Mouse (Mus musculus) embryonic facial prominence, embryonic 12.5 days (tissue): ENCODE results near the gene Rad9a. TPM values are rescaled to one million over a fixed set of nuclear protein-coding genes. Genes with fewer than 3 reads are reported as not detected.

Source experiments
- ATAC-seq: fragments of 200-750 bp; cut with Nextera tagmentation; 2 replicates; pipeline ENCODE4 v1.8.0; 2017; ENCODE audit not compliant: insufficient number of reproducible peaks, insufficient read depth, low FRiP score, low TSS enrichment
- H3K27ac ChIP-seq: fragments of 300-500 bp; sonication (generic); 2 replicates; pipeline ENCODE4 v1.5.1; 2016; ENCODE audit warnings: mild to moderate bottlenecking
- H3K27me3 ChIP-seq: fragments of 300-500 bp; sonication (generic); 2 replicates; pipeline ENCODE4 v1.6.1; 2016; ENCODE audit warnings: mild to moderate bottlenecking, moderate library complexity
- H3K36me3 ChIP-seq: fragments of 300-500 bp; sonication (generic); 2 replicates; pipeline ENCODE4 v1.6.1; 2016; ENCODE audit warnings: mild to moderate bottlenecking
- H3K4me1 ChIP-seq: fragments of 300-500 bp; sonication (generic); 2 replicates; pipeline ENCODE4 v1.6.1; 2016
- H3K4me2 ChIP-seq: fragments of 300-500 bp; sonication (generic); replicated peaks from 2 replicates; pipeline ENCODE4 v1.6.1; 2016; ENCODE audit warnings: mild to moderate bottlenecking, moderate library complexity
- H3K4me3 ChIP-seq: fragments of 300-500 bp; sonication (generic); 2 replicates; pipeline ENCODE4 v1.5.1; 2016; ENCODE audit warnings: mild to moderate bottlenecking
- H3K9ac ChIP-seq: fragments of 300-500 bp; sonication (generic); 2 replicates; pipeline ENCODE4 v1.6.1; 2016; ENCODE audit warnings: mild to moderate bottlenecking, moderate library complexity
- H3K9me3 ChIP-seq: fragments of 300-500 bp; sonication (generic); 2 replicates; pipeline ENCODE4 v1.6.1; 2016; ENCODE audit warnings: mild to moderate bottlenecking, moderate library complexity
- WGBS: fragments of 180-500 bp; shearing (Covaris S2); methylation state at CpG from one replicate; pipeline ENCODE4 v1.1.7; 2016; 5-methylcytosine and 5-hydroxymethylcytosine counted together
- polyA plus RNA-seq: library from polyadenylated mRNA; unstranded; fragments of >200 nt; fragmentation: Nextera tagmentation; extraction: Ambion mirVana; gene quantifications from 2 replicates; pipeline ENCODE4 v1.2.1, GENCODE M21; 2016

Gene Rad9a
- polyA plus RNA-seq, 1 experiment from 2014 or later, result 45.2 TPM

- 30% methylated on average over 3 of the region's 3 CpGs for WGBS
- Histone ChIP-seq H3K9ac (0 out of 2 replicates have a peak overlapping the region, but pooled peaks have one; percentile 10), H3K9me3 (no peaks in the 10 kb centered on the region), H3K27me3 (no peaks in the 10 kb centered on the region), H3K4me1 (peaks cover 64% of the 10 kb centered on the region), H3K4me3 (no peak overlapping the region), H3K4me2 (peak overlapping the region; percentile 87), H3K36me3 (peaks cover 16% of the 10 kb centered on the region), H3K27ac (peak overlapping the region; percentile 72)
- no peak for ATAC-seq
Observed at GRCm38 (mm10) chr19:4217855-4218254, 16.4 kb upstream of the Rad9a start.

GRCm38 (mm10) chr19:4217140-4217539, 15.7 kb upstream of the Rad9a start:
- H3K27ac ChIP-seq, result peak overlapping the region; percentile 72
- no peaks in the 10 kb centered on the region for H3K9me3 ChIP-seq
- peaks cover 71% of the 10 kb centered on the region for H3K4me1 ChIP-seq
- WGBS, result 7% methylated on average over 5 of the region's 5 CpGs
- ATAC-seq, result peak; percentile 78
- H3K9ac ChIP-seq, result 0 out of 2 replicates have a peak overlapping the region, but pooled peaks have one; percentile 10
- peak overlapping the region; percentile 87 for H3K4me2 ChIP-seq
- no peaks in the 10 kb centered on the region for H3K27me3 ChIP-seq
- H3K4me3 ChIP-seq, result 0 out of 2 replicates have a peak overlapping the region, but pooled peaks have one; percentile 82
- H3K36me3 ChIP-seq, result peaks cover 8% of the 10 kb centered on the region

- H3K4me1 ChIP-seq, result peaks cover 79% of the 10 kb centered on the region
- 18% methylated on average over 14 of the region's 14 CpGs for WGBS
- H3K9ac ChIP-seq, result peak overlapping the region; percentile 5
- no peaks in the 10 kb centered on the region for H3K27me3 ChIP-seq
- peak overlapping the region; percentile 87 for H3K4me2 ChIP-seq
- peak overlapping the region; percentile 82 for H3K4me3 ChIP-seq
- no peak for ATAC-seq
- H3K36me3 ChIP-seq, result no peaks in the 10 kb centered on the region
- no peaks in the 10 kb centered on the region for H3K9me3 ChIP-seq
- H3K27ac ChIP-seq, result peak overlapping the region; percentile 72; the same call in 1 of the 2 replicates
Observed at GRCm38 (mm10) chr19:4216041-4216685, 14.7 kb upstream of the Rad9a start.

- Histone ChIP-seq H3K27ac (peak overlapping the region; percentile 94), H3K27me3 (no peaks in the 10 kb centered on the region), H3K4me3 (peak overlapping the region; percentile 82), H3K9me3 (no peaks in the 10 kb centered on the region), H3K4me1 (peaks cover 72% of the 10 kb centered on the region), H3K4me2 (peak overlapping the region; percentile 87), H3K36me3 (no peaks in the 10 kb centered on the region), H3K9ac (peak overlapping the region; percentile 92)
- no peak for ATAC-seq
- WGBS, result under 1% methylated on average over 14 of the region's 21 CpGs
Observed at GRCm38 (mm10) chr19:4215451-4215840, 14.0 kb upstream of the Rad9a start.

- Histone ChIP-seq H3K27me3 (no peaks in the 10 kb centered on the region), H3K9ac (peak overlapping the region; percentile 92), H3K9me3 (no peaks in the 10 kb centered on the region), H3K36me3 (no peaks in the 10 kb centered on the region), H3K4me1 (peaks cover 66% of the 10 kb centered on the region), H3K4me3 (peak overlapping the region; percentile 82), H3K27ac (peak overlapping the region; percentile 94), H3K4me2 (peak overlapping the region; percentile 87)
- WGBS, result 1% methylated on average over 59 of the region's 81 CpGs
- ATAC-seq, result no peak
Observed at GRCm38 (mm10) chr19:4214771-4215450, 13.4 kb upstream of the Rad9a start.

DNA sequence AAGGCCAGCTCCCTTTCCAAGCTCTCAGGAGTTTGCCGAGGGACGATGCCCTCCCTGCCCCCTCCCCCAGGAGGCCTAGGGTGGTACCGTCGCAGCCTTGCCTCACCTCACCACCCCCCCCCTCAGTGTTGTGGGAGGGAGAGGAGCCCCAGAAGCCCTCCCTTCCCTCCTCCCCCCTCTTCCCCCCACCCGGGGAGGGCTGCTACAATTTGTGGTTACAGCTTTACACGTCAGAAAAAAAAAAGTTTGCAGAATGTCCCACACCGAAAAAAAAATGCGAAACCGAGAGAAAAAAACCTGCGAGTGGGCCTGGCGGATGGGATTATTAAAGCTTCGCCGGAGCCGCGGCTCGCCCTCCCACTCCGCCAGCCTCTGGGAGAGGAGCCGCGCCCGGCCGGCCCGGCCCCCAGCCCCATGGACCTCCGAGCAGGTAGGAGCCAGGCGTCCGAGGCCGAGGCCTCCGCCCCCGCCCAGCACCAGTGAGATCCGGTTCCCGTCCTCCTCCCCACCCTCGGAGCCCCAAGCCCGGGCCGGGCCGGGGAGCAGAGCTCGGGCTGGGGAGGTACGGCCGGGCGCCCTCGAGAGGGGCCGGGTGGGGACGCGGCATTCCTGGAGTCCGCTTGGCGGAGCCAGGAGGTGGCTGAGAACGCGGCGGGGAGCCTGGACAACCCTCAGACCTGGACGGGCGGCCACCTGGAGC, 12.8 kb upstream of the Rad9a start, which contains the start of the genes Clcf1 and AC109138.7:
Gene Clcf1 (plus strand): TSS at position 168 of the 700 bp plus-strand sequence.
Gene AC109138.7 (plus strand): TSS at position 287 of the 700 bp plus-strand sequence.
- peak within 1 kb of the TSS; percentile 94 for H3K27ac ChIP-seq
- peaks cover 59% of the 10 kb centered on the region for H3K4me1 ChIP-seq

DNA sequence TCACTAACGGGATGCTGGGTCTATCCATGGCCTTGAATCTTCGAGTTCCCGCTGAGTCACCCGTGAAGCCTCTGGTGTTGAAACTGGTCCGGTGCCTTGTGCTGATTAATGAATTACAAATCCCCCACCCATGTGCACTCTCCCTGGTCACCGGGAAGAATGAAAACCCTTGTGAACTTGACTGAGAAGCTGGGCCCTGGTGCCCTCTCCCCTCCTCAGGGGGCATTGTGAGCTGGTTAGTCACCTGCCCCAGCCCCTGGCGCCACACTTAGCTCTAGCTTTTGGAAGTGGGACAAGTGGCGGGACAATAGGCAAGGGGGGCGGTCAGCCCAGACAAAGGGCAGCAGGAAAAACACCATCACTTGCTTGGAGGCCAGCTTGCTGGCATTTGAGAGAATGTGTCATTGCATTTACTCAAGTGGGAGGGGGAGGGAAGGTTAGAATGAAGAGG, 12.1 kb upstream of the Rad9a start:
- Histone ChIP-seq H3K36me3 (no peaks in the 10 kb centered on the region), H3K27me3 (no peaks in the 10 kb centered on the region; the same call in 1 of the 2 replicates), H3K4me2 (peak overlapping the region; percentile 87), H3K4me3 (peak overlapping the region; percentile 82), H3K9ac (peak overlapping the region; percentile 92), H3K4me1 (peaks cover 56% of the 10 kb centered on the region), H3K27ac (peak overlapping the region; percentile 94), H3K9me3 (no peaks in the 10 kb centered on the region)
- WGBS, result 8% methylated on average over 9 of the region's 9 CpGs
- ATAC-seq, result no peak

More for the DNA sequence above, 12.8 kb upstream of the Rad9a start, which contains the start of the genes Clcf1 and AC109138.7:
- peak within 1 kb of the TSS; percentile 92 for H3K9ac ChIP-seq
- ATAC-seq, result peak; percentile 32
- no peaks in the 10 kb centered on the region for H3K9me3 ChIP-seq
- peak within 1 kb of the TSS; percentile 87 for H3K4me2 ChIP-seq
- H3K27me3 ChIP-seq, result no peaks in the 10 kb centered on the region
- H3K4me3 ChIP-seq, result peak within 1 kb of the TSS; percentile 82
- under 1% methylated on average over 46 of the region's 49 CpGs for WGBS
- H3K36me3 ChIP-seq, result no peaks in the 10 kb centered on the region

GRCm38 (mm10) chr19:4211891-4212588, 10.6 kb upstream of the Rad9a start:
- WGBS, result 19% methylated on average over 4 of the region's 4 CpGs
- no peak for ATAC-seq
- no peaks in the 10 kb centered on the region for H3K9me3 ChIP-seq
- no peak overlapping the region for H3K4me3 ChIP-seq
- peak overlapping the region; percentile 19 for H3K9ac ChIP-seq
- no peaks in the 10 kb centered on the region for H3K36me3 ChIP-seq
- H3K4me2 ChIP-seq, result peak overlapping the region; percentile 87
- H3K27ac ChIP-seq, result peak overlapping the region; percentile 94; the same call in 1 of the 2 replicates
- peaks cover 41% of the 10 kb centered on the region for H3K4me1 ChIP-seq
- H3K27me3 ChIP-seq, result no peaks in the 10 kb centered on the region; the same call in 1 of the 2 replicates

DNA sequence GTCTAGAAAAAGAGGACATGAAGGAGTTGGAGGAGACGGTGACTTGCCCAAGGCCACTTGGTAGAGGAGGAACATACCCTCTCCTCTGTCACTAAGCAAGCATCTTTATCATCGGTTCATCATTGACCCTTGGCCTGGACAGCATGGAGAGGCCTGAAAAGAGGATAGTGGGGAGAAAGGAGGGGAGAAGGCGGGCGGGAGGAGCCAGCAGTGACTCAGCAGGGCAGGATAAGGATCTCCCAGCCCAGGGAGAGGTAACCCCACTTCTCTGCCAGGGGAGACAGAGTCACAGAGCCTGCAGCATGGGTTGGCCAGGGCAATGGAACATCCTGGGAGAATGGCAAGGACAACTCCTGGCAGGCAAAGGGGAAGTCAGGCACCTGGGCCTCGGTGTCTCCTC, 7.1 kb upstream of the Rad9a start:
- Histone ChIP-seq H3K9ac (no peak overlapping the region), H3K27ac (no peak overlapping the region), H3K4me1 (peaks cover 25% of the 10 kb centered on the region), H3K27me3 (peaks cover 2% of the 10 kb centered on the region), H3K4me2 (no peak overlapping the region), H3K9me3 (no peaks in the 10 kb centered on the region), H3K36me3 (no peaks in the 10 kb centered on the region), H3K4me3 (no peak overlapping the region)
- 79% methylated on average over 5 of the region's 5 CpGs for WGBS
- no peak for ATAC-seq

- H3K4me1 ChIP-seq, result peaks cover 15% of the 10 kb centered on the region
- H3K9ac ChIP-seq, result peak overlapping the region; percentile 24; the same call in 1 of the 2 replicates
- H3K27ac ChIP-seq, result no peak overlapping the region
- WGBS, result 5% methylated on average over 2 of the region's 2 CpGs
- peaks cover 2% of the 10 kb centered on the region for H3K27me3 ChIP-seq
- H3K4me2 ChIP-seq, result no peak overlapping the region
- H3K4me3 ChIP-seq, result no peak overlapping the region
- H3K36me3 ChIP-seq, result no peaks in the 10 kb centered on the region
- no peak for ATAC-seq
- no peaks in the 10 kb centered on the region for H3K9me3 ChIP-seq
Observed at GRCm38 (mm10) chr19:4206971-4207370, 5.5 kb upstream of the Rad9a start.

DNA sequence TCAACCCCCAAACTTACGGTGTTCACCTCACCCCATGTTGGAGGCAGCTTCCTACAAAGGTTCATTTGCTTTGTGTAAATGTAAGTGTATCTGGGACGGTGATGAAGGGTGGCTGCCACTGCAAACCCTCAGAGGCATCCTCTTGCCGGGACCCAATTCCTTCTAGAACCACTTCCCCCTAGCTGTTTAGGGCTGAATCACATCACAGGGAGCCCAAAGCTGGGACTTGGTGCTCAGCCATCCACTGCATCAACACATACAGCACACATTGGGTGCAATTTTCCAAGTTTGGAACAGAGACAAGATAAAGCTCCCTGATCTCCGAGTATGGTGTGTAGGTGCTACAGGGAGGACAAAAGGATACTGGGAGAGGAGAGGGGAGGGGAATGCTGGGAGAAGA, 3.4 kb upstream of the Rad9a start:
- H3K4me2 ChIP-seq, result no peak overlapping the region
- H3K27me3 ChIP-seq, result peaks cover 2% of the 10 kb centered on the region
- H3K27ac ChIP-seq, result no peak overlapping the region
- peaks cover 6% of the 10 kb centered on the region; the same call in 1 of the 2 replicates for H3K36me3 ChIP-seq
- H3K4me3 ChIP-seq, result no peak overlapping the region
- no peak for ATAC-seq
- no peaks in the 10 kb centered on the region for H3K9me3 ChIP-seq
- 62% methylated on average over 4 of the region's 4 CpGs for WGBS
- no peak overlapping the region for H3K9ac ChIP-seq
- H3K4me1 ChIP-seq, result peaks cover 21% of the 10 kb centered on the region
